Mouse (Mus musculus): ENCODE data around the gene Arl10.

GRCm38 (mm10) chr13:54527140-54527539, 47.7 kb upstream of the Arl10 start:
- TF ChIP-seq CTCF (IDR thresholded peaks at IDR 0.05; ENCODE audit: low read depth), result no peak
- no peak for TF ChIP-seq EP300 (IDR thresholded peaks at IDR 0.05; ENCODE audit: low read depth)
